Mouse (Mus musculus) hindbrain, embryonic 14.5 days (tissue): ENCODE measurements around the gene Cox7a2l. TPM values are rescaled to one million over a fixed set of nuclear protein-coding genes. Genes with fewer than 3 reads are reported as not detected.

Experiments
- polyA plus RNA-seq: library from polyadenylated mRNA; unstranded; fragments of >200 nt; fragmentation: Nextera tagmentation; extraction: Ambion mirVana; gene quantifications from 2 replicates; pipeline ENCODE4 v1.2.1, GENCODE M21; 2014

Cox7a2l gene
- polyA plus RNA-seq, 1 experiment from 2014 or later, result 204 TPM

Other genes starting within 250 kb of the Cox7a2l start
- 37.2 and 41.0 TPM in 2 replicates for gene Eml4, start 166.4 kb downstream of the Cox7a2l start, polyA plus RNA-seq
- 0.07 and 0.12 TPM in 2 replicates for gene Kcng3, start 114.6 kb upstream of the Cox7a2l start, polyA plus RNA-seq
- 34.3 and 34.8 TPM in 2 replicates for gene Mta3, start 188.8 kb upstream of the Cox7a2l start, polyA plus RNA-seq